Mouse (Mus musculus): Measurements from ENCODE around the gene Rpp40.

Rpp40 gene

DNA sequence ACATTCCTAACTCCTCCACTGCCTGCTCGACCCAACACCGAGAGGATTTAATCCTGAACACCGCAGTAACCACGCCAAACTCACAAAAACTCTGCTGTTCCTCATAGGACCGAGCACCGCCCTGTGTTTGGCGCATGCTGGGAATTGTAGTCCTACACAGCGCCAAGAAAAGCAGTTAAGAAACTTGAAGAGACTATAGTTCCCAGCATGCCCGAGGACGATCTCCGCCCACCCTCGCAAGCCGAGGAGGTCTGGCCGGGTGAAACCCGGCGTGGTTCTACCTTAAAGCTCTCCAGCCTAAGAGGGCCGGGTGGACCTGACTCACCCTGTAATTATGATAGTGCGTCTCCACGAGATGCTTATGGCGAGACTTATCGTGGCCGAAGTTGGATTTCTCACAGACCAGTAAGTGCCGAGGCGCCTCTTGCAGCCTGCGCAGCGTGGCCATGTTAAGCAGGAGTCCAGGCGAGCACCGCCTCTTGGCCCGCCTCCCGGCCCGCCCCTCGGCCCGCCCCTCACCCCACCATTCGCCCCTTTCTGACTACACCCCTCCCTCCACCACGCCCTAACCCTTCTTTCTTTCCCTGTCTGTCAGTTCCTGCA, at the start of gene Rpp40:
Gene Rpp40, minus strand, starts transcription at position 481 of the 603 bp plus-strand sequence.
- peak; percentile 83 for DNase-seq

- no peak for DNase-seq
Observed at GRCm38 (mm10) chr13:35949814-35950455, 43.8 kb upstream of the Rpp40 start.

GRCm38 (mm10) chr13:35947354-35948000, 41.3 kb upstream of the Rpp40 start:
- DNase-seq, result peak; percentile 58

GRCm38 (mm10) chr13:35946659-35947353, 40.6 kb upstream of the Rpp40 start:
- DNase-seq, result no peak

GRCm38 (mm10) chr13:35940934-35941333, 34.8 kb upstream of the Rpp40 start:
- DNase-seq, result no peak

- DNase-seq, result no peak
Observed at GRCm38 (mm10) chr13:35939871-35940665, 33.9 kb upstream of the Rpp40 start.

GRCm38 (mm10) chr13:35937991-35938390, 31.8 kb upstream of the Rpp40 start:
- DNase-seq, result no peak

DNA sequence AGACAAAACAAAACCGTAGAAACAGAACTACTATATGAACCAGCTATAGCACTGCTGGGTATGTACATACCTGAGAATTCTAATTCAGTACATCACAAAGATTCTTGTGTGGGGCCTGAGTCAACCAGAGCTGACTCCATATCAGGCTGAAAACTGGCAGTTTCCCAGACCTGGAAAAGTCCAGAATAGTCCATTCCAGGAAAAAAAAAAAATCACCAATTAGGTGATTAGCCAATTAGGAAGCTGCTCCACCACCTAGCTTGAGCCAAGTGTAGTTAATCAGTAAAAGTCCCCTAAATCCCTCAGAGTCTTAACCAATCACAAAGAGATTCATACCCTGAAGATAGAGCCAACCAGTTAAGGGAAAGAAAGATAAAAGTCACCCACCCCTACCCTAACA, 5.3 kb upstream of the Rpp40 start:
- DNase-seq, result no peak

GRCm38 (mm10) chr13:35905378-35905777, 781 bp downstream of the Rpp40 start:
- DNase-seq, result no peak

GRCm38 (mm10) chr13:35892866-35893265, 13.3 kb downstream of the Rpp40 start:
- DNase-seq, result no peak

- DNase-seq, result no peak
Observed at GRCm38 (mm10) chr13:35886121-35886725, 19.9 kb downstream of the Rpp40 start.

- no peak for DNase-seq
Observed at GRCm38 (mm10) chr13:35880555-35881046, 25.6 kb downstream of the Rpp40 start.

GRCm38 (mm10) chr13:35879519-35879918, 26.6 kb downstream of the Rpp40 start:
- no peak for DNase-seq

DNA sequence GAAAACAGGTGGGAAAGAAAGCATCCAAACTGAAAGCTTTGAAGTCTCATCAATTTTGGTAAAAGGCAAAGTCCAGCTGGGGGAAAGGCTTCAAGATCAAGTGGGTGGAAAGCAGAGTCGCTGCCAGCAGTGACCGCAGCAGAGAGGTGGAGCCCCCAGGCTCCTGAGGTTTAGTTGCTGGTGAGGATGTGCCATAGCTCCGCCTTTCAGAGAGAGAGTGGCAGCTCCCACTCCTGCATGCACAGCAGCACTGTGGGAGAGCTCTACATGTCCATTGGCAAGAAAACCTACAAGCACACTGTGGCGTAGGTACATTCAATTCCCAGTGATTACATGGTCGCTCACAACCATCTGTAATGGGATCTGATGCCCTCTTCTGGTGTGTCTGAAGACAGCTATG, 27.1 kb downstream of the Rpp40 start:
- DNase-seq, result no peak

GRCm38 (mm10) chr13:35878282-35878681, 27.9 kb downstream of the Rpp40 start:
- DNase-seq, result no peak

DNA sequence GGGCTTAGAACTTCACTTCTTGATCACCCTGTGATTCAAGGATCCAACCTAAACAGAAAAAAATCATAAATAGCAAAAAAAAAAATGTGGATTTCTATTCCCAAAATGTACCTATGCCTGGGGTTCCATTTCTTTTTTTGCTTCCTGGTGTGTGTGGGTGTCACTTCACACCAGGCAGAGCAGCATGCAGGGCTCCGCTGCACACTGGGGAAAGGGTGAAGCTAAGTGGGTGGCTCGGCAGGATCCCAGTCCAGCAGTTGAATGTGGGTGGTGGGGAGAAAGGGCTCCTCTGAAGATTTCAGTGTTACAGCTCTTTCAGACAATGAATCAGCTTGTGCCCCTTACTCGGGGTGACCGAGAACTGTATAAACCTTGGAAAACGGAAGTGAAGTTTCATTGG, 30.8 kb downstream of the Rpp40 start:
- no peak for DNase-seq

DNA sequence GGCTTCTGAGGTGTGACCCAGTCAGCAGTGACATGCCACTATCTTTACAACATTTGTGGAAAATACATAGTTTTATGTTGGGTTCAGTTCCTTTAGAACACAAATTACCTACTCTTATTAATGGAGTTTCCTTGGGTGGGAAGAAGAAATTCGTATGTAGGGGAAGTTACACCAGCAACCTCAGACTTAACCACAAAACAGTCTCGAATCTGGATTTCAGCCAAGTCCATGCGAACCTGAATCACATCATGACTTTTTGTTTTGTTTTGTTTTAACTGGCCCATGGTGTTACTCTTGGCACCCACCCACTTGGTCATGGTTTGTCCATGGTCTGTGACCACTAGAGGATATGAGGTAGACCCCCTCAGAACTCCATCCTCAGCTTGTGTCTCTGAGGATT, 35.1 kb downstream of the Rpp40 start:
- no peak for DNase-seq

DNA sequence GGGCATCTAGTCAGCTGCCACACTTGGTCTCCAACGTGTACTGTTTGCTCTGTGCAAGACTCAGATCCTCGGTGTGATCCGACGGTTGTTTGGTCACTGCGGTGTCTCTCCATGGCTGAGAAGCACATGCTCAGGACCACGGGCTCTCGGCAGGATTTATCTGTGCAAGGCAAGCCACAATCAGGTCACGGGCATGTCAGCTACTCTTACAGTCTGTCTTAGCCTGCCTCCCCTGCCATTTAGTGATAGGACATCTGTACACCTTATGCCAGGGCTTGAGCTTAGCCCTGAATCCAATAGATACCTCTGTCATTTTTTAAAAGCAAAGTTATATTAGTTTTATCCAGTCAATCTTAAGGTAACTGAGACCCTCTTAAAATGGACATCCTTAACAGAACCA, 35.5 kb downstream of the Rpp40 start:
- no peak for DNase-seq

DNA sequence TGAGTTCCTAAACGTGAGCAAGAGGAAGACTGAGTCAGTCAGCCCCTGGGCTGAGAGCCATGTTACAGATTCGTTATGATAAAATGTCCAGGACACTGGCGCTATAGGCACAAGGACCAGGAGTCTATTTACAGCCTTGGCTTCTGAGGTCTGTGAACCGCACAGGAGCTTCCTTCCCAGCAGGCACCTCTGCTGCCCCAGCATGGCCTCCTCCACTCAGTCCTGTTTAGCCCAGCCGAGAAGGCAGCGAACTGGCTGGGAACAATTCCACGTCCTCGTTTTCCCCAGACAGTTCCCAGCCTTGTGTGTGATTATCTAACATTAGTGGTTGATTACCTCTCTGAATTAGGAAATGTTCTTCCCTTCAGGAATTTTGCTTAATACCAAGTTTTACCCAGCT, 45.2 kb downstream of the Rpp40 start:
- peak; percentile 13 for DNase-seq

- no peak for DNase-seq
Observed at GRCm38 (mm10) chr13:35857486-35857885, 48.7 kb downstream of the Rpp40 start.

DNA sequence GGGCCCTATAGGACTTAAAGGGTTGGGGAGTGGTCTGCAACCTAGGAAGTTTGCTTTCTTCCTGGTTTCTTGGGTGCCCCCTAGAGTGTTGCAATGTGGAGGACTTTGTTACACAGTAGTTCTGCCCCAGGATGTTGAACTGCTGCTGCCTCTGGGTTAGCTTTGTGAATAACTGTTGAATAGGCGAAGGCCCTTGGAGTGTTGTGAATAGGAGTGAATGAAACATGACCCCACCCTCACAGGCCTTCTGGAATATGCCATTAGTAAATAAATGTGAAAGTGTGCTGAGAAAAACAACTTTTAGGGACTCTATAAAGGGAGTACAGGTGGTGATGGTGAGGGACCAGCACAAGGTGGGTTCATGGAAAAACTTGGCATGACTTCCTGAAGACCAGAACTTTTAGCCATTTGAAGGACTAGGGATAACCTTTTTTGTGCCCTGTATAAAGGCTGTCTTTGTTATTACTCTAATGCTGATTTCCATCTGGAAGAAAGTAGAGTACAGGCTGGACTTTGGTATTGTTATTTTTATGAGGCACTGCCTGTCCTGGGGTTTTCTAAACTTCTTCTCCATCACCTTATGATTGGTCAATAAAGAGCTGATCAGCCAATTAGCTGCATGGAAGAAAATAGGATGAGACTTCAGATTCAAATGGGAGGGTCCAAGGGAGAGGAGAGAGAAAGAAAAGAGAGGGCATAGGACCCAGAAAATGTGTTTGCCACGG, 53.1 kb downstream of the Rpp40 start:
- DNase-seq, result no peak

- no peak for DNase-seq
Observed at GRCm38 (mm10) chr13:35851581-35851980, 54.6 kb downstream of the Rpp40 start.
